Mouse (Mus musculus) kidney, embryonic 15.5 days (tissue): Measurements from ENCODE around the gene Slc22a12. TPM values are rescaled to one million over a fixed set of nuclear protein-coding genes. Genes with fewer than 3 reads are reported as not detected.

Source experiments
- ATAC-seq: fragments of 200-750 bp; cut with Nextera tagmentation; replicated peaks from 2 replicates; pipeline ENCODE4 v1.8.0; 2017; ENCODE audit warnings: moderate TSS enrichment; ENCODE audit not compliant: low FRiP score
- H3K27ac ChIP-seq: fragments of 300-500 bp; sonication (generic); 2 replicates; pipeline ENCODE4 v1.5.1; 2015; ENCODE audit warnings: mild to moderate bottlenecking, inconsistent platforms
- H3K27me3 ChIP-seq: fragments of 300-500 bp; sonication (generic); 2 replicates; pipeline ENCODE4 v1.6.1; 2015; ENCODE audit warnings: inconsistent platforms
- H3K36me3 ChIP-seq: fragments of 300-500 bp; sonication (generic); 2 replicates; pipeline ENCODE4 v1.6.1; 2015; ENCODE audit warnings: inconsistent platforms
- H3K4me1 ChIP-seq: fragments of 300-500 bp; sonication (generic); 2 replicates; pipeline ENCODE4 v1.6.1; 2015; ENCODE audit warnings: inconsistent platforms
- H3K4me2 ChIP-seq: fragments of 300-500 bp; sonication (generic); 2 replicates; pipeline ENCODE4 v1.6.1; 2015; ENCODE audit warnings: moderate library complexity, mild to moderate bottlenecking, inconsistent platforms
- H3K4me3 ChIP-seq: fragments of 300-500 bp; sonication (generic); replicated peaks from 2 replicates; pipeline ENCODE4 v1.5.1; 2015; ENCODE audit warnings: mild to moderate bottlenecking, inconsistent platforms
- H3K9ac ChIP-seq: fragments of 300-500 bp; sonication (generic); 2 replicates; pipeline ENCODE4 v1.6.1; 2015; ENCODE audit warnings: mild to moderate bottlenecking, inconsistent platforms
- H3K9me3 ChIP-seq: fragments of 300-500 bp; sonication (generic); replicated peaks from 2 replicates; pipeline ENCODE4 v1.6.1; 2016; ENCODE audit warnings: inconsistent platforms
- WGBS: fragments of 180-500 bp; shearing (Covaris S2); methylation state at CpG from one replicate; pipeline ENCODE4 v1.1.7; 2015; ENCODE audit warnings: mixed read lengths; 5-methylcytosine and 5-hydroxymethylcytosine counted together
- polyA plus RNA-seq: library from polyadenylated mRNA; unstranded; fragments of >200 nt; fragmentation: Nextera tagmentation; extraction: Ambion mirVana; gene quantifications from 2 replicates; pipeline ENCODE4 v1.2.1, GENCODE M21; 2015

The Slc22a12 gene
- polyA plus RNA-seq, 1 experiment from 2014 or later: 16.3 TPM

- H3K4me2 ChIP-seq: peak overlapping the region; percentile 20; the same call in 1 of the 2 replicates
- ATAC-seq: no peak
- 68% methylated on average over 6 of the region's 6 CpGs for WGBS
Observed at GRCm38 (mm10) chr19:6540191-6540590, 2.6 kb downstream of the Slc22a12 start.

DNA sequence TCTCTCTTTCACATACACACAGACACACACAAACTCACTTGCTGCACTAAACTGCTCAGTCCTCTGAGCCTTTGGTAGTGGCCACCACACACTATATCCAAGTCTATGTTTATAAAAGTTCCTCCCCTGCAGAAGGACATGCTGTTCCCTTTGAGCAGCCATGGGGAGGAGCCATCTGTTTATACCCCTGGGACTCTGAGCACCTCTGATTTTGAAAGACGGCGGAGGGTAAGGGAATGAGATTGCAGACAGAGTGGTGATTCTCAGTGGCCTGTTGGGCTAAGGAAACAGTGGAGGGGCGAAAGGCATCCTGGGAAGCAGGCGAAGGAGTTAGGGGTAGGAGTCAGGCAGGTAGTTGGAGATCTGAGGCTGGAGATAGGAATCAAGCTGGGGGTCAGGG, 3.2 kb downstream of the Slc22a12 start:
- Histone ChIP-seq H3K4me2 (no peak overlapping the region), H3K36me3 (no peaks in the 10 kb centered on the region), H3K9me3 (no peaks in the 10 kb centered on the region), H3K9ac (no peak overlapping the region), H3K4me3 (no peak overlapping the region), H3K4me1 (peaks cover 7% of the 10 kb centered on the region; the same call in 1 of the 2 replicates), H3K27ac (no peak overlapping the region), H3K27me3 (peaks cover 3% of the 10 kb centered on the region)
- no peak for ATAC-seq
- 66% methylated on average over 4 of the region's 4 CpGs for WGBS

More at GRCm38 (mm10) chr19:6540191-6540590, 2.6 kb downstream of the Slc22a12 start:
- H3K4me1 ChIP-seq: peaks cover 7% of the 10 kb centered on the region; the same call in 1 of the 2 replicates
- H3K4me3 ChIP-seq: no peak overlapping the region
- H3K27me3 ChIP-seq: peaks cover 3% of the 10 kb centered on the region
- no peak overlapping the region for H3K27ac ChIP-seq
- no peak overlapping the region for H3K9ac ChIP-seq
- H3K9me3 ChIP-seq: no peaks in the 10 kb centered on the region
- H3K36me3 ChIP-seq: no peaks in the 10 kb centered on the region

GRCm38 (mm10) chr19:6538546-6538945, 4.3 kb downstream of the Slc22a12 start:
- Histone ChIP-seq H3K27ac (no peak overlapping the region), H3K4me2 (no peak overlapping the region), H3K27me3 (peaks cover 14% of the 10 kb centered on the region), H3K9me3 (no peaks in the 10 kb centered on the region), H3K9ac (no peak overlapping the region), H3K4me1 (peaks cover 6% of the 10 kb centered on the region; the same call in 1 of the 2 replicates), H3K36me3 (no peaks in the 10 kb centered on the region), H3K4me3 (no peak overlapping the region)
- WGBS: 90% methylated on average over 6 of the region's 6 CpGs
- ATAC-seq: no peak

DNA sequence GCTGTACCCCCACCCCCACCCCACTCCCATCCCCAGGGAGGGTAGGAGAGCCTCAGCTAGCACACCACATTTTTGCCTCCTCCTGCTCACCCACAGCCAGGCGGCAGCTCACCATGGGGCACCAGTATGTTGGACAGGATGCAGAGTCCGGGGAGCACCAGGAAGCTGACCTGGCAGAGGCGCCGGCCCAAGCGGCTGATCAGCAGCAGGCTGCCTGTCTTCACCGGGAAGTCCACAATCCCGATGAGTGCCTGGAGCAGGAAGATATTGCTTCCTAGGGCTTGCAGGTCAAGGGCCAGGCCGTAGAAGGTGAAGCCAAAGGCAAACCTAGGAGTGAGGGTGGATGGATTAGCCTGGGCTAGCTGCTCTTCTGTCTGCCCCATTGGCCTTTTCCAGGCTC, 5.3 kb downstream of the Slc22a12 start:
- no peak overlapping the region for H3K9ac ChIP-seq
- no peaks in the 10 kb centered on the region for H3K9me3 ChIP-seq
- no peak overlapping the region for H3K27ac ChIP-seq
- WGBS: 70% methylated on average over 8 of the region's 8 CpGs
- no peak overlapping the region for H3K4me3 ChIP-seq
- peaks cover 15% of the 10 kb centered on the region for H3K4me1 ChIP-seq
- no peaks in the 10 kb centered on the region for H3K36me3 ChIP-seq
- ATAC-seq: no peak
- no peak overlapping the region for H3K4me2 ChIP-seq
- peaks cover 24% of the 10 kb centered on the region for H3K27me3 ChIP-seq

DNA sequence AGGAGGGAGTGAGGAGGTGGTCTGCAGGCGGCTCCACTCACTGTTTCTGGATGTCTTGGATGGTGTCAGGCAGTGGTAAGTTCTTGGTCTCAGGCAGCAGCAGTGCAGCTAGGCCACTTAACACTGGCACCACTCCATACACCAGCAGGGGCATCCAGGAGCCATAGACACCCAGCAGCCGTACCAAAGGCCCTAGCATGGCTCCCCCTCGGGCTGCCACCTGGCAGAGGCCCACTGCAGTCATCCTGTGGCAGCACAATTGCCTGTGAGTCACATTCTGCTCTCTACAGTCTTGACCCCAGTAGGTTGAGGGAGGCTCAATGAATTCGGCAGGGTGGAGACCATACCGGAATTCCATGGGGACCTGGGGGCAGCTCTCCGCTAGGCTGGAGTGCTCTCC, 6.1 kb downstream of the Slc22a12 start:
- Histone ChIP-seq H3K9me3 (no peaks in the 10 kb centered on the region), H3K4me2 (no peak overlapping the region), H3K36me3 (no peaks in the 10 kb centered on the region), H3K4me1 (peaks cover 23% of the 10 kb centered on the region), H3K4me3 (no peak overlapping the region), H3K27me3 (peaks cover 32% of the 10 kb centered on the region), H3K9ac (no peak overlapping the region), H3K27ac (no peak overlapping the region)
- ATAC-seq: no peak
- WGBS: 75% methylated on average over 6 of the region's 6 CpGs

DNA sequence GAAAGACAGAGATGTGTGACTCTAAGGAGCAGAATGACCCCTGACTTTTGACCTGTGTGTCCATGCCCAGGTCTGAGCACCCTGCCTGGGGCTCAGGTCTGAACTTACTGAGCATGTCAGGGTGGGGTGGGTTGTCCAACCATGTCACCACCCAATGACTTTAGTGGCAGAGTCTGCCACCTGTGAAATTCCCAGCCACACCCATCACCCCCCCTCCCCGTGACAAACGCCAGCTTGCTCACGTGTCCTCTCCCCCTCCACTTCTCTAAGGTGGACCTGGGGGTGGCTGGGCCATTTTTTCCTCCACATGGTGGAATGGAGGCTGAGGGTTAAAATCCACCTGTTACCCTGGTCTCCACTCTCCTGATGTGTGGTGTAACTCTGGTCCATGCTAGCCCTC, 6.6 kb downstream of the Slc22a12 start:
- Histone ChIP-seq H3K27me3 (peaks cover 37% of the 10 kb centered on the region), H3K36me3 (no peaks in the 10 kb centered on the region), H3K4me1 (peaks cover 28% of the 10 kb centered on the region), H3K4me2 (no peak overlapping the region), H3K9ac (no peak overlapping the region), H3K27ac (no peak overlapping the region), H3K4me3 (no peak overlapping the region), H3K9me3 (no peaks in the 10 kb centered on the region)
- WGBS: 72% methylated on average over 3 of the region's 3 CpGs
- ATAC-seq: no peak

DNA sequence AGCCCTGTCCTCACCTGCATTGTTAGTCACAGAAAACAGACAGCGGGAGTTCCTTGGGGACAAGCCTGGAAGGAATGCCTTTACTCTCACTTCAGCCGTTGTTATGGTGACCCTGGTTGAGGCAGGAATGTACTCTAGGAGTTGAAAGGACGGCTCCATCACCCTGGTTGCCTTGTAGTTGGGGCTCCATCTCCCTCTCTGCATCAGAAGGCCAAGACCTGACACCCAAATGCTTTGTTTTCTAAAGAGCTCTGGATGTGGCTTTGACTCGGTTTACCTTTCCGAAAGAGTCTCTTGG, 8.8 kb downstream of the Slc22a12 start:
- no peaks in the 10 kb centered on the region for H3K36me3 ChIP-seq
- no peak overlapping the region for H3K9ac ChIP-seq
- no peaks in the 10 kb centered on the region for H3K9me3 ChIP-seq
- H3K4me1 ChIP-seq: peaks cover 45% of the 10 kb centered on the region
- H3K27me3 ChIP-seq: peaks cover 43% of the 10 kb centered on the region
- no peak overlapping the region for H3K4me3 ChIP-seq
- WGBS: 64% methylated on average over 5 of the region's 5 CpGs
- no peak overlapping the region for H3K4me2 ChIP-seq
- no peak for ATAC-seq
- H3K27ac ChIP-seq: 0 out of 2 replicates have a peak overlapping the region, but pooled peaks have one; percentile 9

DNA sequence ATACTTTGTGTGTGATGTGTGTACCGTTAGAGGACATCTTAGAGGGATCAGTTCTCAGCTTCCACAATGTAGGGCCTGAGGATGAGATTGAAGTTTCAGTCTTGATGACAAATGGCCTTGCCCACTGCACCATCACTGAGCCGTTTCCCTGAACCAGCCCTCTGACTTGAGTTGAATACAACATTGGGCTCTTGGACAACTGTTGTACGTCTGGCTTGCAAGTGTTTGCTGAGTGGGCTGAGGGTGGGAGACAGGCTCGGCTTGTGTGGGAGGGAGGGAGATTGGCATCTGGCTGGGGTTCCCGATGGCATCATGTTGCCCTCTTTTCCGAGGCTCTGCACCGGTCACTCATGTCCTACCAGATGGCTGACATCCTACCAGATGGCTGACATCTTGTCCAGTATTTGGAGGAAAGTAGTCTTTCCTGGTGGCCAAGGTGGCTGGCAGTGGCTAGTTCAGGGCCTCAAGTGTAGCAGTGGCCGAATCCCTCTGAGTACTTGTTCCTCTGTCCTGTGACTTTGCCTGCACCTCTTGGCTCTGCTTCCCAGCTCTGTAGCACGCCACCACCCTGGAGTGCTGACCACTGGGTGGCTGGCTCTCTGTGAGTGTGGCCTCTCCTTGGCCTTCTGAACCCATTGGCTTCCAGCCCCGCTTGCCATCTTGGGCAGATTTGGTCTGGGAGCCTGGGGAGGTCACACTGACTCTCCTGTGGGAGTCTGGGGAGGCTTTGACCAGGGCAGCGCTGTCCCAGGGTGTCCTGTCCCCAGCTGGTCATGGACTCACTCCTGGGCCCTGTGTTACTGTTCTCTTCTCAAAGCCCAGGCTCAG, 9.3 kb downstream of the Slc22a12 start:
- no peak overlapping the region for H3K9ac ChIP-seq
- 0 out of 2 replicates have a peak overlapping the region, but pooled peaks have one; percentile 9 for H3K27ac ChIP-seq
- no peaks in the 10 kb centered on the region for H3K36me3 ChIP-seq
- peaks cover 43% of the 10 kb centered on the region for H3K27me3 ChIP-seq
- H3K4me1 ChIP-seq: peaks cover 50% of the 10 kb centered on the region
- WGBS: 49% methylated on average over 11 of the region's 11 CpGs
- peak overlapping the region; percentile 94 for H3K4me2 ChIP-seq
- no peaks in the 10 kb centered on the region for H3K9me3 ChIP-seq
- H3K4me3 ChIP-seq: no peak overlapping the region
- ATAC-seq: no peak

DNA sequence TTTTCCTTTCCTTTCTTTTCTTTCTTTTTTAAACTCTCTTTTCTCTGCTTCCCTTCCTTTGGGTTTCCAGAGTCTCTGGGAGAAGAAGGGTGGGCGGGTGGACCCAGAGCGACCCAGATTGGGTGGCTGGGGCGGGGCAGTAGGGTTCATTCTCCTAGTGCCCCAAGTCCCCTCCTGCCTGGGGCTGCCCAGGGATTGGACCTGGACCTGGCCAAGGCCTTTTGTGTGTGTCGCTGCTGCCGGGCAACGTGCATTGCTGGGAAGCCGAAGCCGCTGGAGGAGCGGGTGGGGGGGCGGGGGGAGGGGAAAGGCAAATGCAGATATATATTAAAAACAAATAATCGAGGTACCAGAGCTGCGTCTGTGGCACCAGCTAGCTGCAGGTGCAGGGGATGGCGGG, 10.2 kb downstream of the Slc22a12 start:
- no peak for ATAC-seq
- H3K27ac ChIP-seq: peak overlapping the region; percentile 73
- no peaks in the 10 kb centered on the region for H3K9me3 ChIP-seq
- 5% methylated on average over 13 of the region's 13 CpGs for WGBS
- H3K4me3 ChIP-seq: peak overlapping the region; percentile 52
- H3K36me3 ChIP-seq: no peaks in the 10 kb centered on the region
- H3K4me1 ChIP-seq: peaks cover 58% of the 10 kb centered on the region
- peak overlapping the region; percentile 94 for H3K4me2 ChIP-seq
- 0 out of 2 replicates have a peak overlapping the region, but pooled peaks have one; percentile 59 for H3K9ac ChIP-seq
- H3K27me3 ChIP-seq: peaks cover 40% of the 10 kb centered on the region

DNA sequence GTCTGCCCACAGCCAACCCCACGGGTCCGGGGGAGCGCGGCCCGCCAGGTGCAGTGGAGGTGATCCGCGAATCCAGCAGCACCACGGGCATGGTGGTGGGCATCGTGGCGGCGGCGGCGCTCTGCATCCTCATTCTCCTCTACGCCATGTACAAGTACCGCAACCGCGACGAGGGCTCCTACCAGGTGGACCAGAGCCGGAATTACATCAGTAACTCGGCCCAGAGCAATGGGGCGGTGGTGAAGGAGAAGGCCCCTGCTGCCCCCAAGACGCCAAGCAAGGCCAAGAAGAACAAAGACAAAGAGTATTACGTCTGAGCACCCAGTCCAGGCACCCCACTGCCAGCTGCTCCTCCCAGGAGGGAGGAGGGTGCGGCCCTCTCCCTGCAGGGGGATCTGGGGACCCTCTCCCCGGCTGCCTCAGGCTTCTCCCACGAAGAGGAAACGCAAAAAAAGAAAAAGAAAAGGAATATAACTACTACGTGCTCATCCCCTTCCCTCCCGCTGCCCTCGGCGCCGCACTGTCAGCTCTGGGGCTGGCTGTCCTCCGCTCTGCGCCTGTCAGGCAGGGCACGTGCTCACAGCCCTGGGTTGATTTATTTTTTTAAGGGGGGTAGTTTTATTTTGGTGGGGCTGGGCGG, 10.9 kb downstream of the Slc22a12 start:
- Histone ChIP-seq H3K27ac (peak overlapping the region; percentile 73), H3K4me3 (peak overlapping the region; percentile 52), H3K4me1 (peaks cover 62% of the 10 kb centered on the region), H3K4me2 (peak overlapping the region; percentile 94), H3K9ac (peak overlapping the region; percentile 59), H3K9me3 (no peaks in the 10 kb centered on the region), H3K27me3 (peaks cover 40% of the 10 kb centered on the region), H3K36me3 (no peaks in the 10 kb centered on the region)
- WGBS: under 1% methylated on average over 34 of the region's 36 CpGs
- 0 out of 2 replicates have a peak, but pooled peaks have one; percentile 31 for ATAC-seq

- Histone ChIP-seq H3K4me3 (peak overlapping the region; percentile 52), H3K36me3 (no peaks in the 10 kb centered on the region), H3K27ac (peak overlapping the region; percentile 73), H3K4me2 (peak overlapping the region; percentile 94), H3K4me1 (peaks cover 62% of the 10 kb centered on the region), H3K9ac (peak overlapping the region; percentile 59), H3K27me3 (peaks cover 40% of the 10 kb centered on the region), H3K9me3 (no peaks in the 10 kb centered on the region)
- WGBS: under 1% methylated on average over 56 of the region's 56 CpGs
- ATAC-seq: no peak
Observed at GRCm38 (mm10) chr19:6531011-6531631, 11.7 kb downstream of the Slc22a12 start.

- no peak for ATAC-seq
- Histone ChIP-seq H3K27me3 (peaks cover 40% of the 10 kb centered on the region), H3K4me3 (peak overlapping the region; percentile 14; the same call in 1 of the 2 replicates), H3K9ac (0 out of 2 replicates have a peak overlapping the region, but pooled peaks have one; percentile 23), H3K4me2 (peak overlapping the region; percentile 47), H3K4me1 (peaks cover 62% of the 10 kb centered on the region), H3K9me3 (no peaks in the 10 kb centered on the region), H3K27ac (peak overlapping the region; percentile 56), H3K36me3 (no peaks in the 10 kb centered on the region)
- WGBS: 18% methylated on average over 13 of the region's 13 CpGs
Observed at GRCm38 (mm10) chr19:6530359-6530758, 12.5 kb downstream of the Slc22a12 start.
